Mouse (Mus musculus) right cerebral cortex, adult 18-20 months (tissue): Measurements from ENCODE around the gene Tmem189.

ENCODE experiments used
- DNase-seq: peaks from one replicate; pipeline ENCODE4 v3.0.0; 2022; ENCODE audit warnings: mixed read lengths

The Tmem189 gene

DNA sequence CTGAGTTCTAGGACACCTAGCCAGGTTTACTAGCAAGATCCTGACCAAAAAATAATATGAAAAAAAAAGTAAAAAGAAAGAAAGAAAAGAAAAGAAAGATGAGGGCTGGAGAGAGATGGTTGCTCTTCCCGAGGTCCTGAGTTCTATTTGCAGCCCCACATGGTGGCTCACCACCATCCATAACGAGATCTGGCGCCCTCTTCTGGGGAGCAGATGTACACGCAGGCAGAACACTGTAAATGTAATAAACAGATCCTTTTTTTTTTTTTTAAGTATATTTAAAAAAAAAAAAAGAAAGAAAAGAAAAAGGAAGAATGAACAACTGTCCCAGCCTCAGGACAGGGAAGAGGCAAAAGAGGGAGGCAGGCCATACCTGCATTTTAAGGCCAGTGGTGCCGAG, 11.0 kb downstream of the Tmem189 start:
- no peak for DNase-seq

DNA sequence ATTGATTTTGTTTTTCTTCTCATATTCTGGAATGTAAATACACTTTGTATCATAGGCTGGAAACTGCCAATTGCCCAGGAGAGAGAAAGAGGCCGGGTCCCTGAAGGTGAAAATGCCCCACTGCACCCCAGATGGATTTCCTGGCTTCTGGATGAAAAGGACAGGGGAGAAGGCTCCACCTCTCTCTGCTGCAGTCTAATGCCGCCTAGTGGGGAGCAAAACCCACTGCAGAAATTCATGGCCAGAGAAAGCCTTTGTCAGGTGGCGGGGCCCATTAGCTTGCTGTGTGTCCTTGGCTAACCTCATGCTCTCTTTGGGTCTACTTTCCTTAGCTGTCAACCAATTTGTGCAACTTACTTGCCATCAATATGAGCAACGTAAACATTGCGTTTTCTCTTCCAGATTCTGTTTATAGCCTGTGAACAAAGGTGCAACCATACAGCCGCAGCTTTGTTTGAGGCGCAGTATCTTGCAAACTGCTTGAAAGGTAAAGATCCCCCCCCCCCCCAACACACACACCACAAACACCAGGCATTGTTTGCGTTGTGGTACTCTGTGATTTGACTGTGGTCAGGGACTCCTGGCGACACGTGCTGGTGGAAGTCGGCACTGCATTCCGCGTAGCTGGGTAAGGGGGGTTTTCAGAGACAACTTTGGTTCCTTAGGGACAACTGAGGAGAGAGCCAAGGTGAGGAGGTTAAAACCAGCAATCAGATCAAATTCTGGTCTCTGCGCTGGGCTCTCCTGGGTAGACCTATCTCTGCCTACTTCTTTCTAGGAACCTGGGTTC, 14.3 kb downstream of the Tmem189 start:
- no peak for DNase-seq

DNA sequence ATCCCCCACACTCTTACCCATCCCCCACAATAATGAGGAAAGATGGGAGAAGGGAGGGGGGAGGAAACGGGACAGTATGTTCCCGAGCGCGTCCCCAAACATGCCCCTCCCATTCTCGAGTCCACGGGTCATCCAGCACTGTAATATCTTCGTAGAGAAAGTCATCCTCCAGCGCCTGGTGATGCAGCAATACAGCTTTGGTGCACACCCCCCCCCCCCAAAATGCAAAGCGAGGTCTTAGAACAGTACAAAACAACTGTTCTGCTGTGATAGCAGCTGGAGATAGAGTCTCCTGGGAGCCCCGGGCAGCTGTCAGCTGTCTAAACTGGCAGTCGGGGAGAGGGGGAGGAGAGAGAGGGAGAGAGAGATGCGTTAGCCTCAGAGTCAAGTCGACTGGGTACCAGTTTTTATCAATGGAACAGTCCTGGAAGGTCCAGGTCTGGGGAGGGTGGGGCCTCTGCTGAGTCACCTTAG, 17.4 kb downstream of the Tmem189 start:
- DNase-seq, result no peak

DNA sequence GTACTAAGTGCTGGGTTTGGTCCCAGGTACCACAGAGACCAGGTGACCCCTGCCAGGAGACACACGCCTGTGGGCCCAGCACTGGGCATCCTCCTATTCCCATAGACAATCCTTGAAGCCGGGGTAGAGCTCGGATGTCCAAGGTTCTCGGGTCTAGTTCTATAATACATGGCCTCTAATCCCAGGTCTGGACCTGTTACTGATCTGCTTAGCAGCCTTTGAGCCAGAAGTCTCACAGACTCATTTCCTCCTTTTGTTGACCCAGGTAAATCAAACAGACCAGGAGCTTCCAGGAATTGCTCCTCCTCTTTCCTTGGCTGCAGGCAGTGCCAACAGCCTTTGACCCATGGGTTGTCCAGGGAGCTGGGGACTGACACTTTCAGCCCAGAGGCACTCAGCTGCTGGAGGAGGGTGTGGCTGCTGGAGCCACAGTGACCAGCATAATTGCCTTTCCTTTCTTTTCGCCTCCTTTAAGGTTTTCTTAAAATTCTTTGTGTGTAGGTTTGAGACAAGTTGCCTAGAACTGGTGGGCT, 18.5 kb downstream of the Tmem189 start:
- DNase-seq, result no peak

DNA sequence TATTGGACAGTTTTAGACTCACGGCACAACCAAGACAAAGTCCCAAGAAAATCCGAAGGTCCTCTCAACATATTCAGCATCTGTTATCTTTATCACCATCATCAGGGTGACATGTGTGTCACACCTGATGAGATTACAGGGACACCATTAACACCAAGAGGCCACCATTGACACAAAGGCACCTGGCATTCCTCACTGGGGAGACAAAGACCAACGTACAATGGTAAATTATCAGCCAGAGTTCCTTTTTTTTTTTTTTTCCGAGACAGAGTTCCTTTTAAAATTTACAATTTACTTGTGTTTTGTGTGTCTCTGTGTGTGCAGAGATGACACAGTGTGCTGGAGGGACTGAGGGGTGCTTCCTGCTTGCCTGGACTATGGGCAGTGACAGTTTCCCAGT, 20.2 kb downstream of the Tmem189 start:
- DNase-seq, result no peak

DNA sequence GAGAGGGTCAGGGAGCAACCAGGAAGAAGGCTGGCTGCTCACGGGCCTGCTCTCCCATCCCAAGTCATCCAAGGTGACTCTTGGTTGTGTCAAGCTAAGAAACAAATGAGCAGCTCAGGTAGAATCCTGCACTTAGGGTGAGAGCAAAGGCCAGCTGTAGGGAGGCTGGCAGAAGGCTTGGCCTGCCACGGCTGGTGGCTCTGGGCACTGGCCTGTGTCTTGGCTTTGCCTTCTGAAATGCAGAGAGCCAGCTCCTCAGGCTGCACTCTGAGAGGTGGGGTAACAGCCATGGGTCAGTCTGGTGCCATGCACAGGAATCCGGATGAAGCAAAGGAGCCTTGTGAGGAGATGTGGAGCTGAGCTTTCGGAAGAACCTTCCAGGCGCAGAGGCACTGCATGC, 21.2 kb downstream of the Tmem189 start:
- DNase-seq, result no peak

DNA sequence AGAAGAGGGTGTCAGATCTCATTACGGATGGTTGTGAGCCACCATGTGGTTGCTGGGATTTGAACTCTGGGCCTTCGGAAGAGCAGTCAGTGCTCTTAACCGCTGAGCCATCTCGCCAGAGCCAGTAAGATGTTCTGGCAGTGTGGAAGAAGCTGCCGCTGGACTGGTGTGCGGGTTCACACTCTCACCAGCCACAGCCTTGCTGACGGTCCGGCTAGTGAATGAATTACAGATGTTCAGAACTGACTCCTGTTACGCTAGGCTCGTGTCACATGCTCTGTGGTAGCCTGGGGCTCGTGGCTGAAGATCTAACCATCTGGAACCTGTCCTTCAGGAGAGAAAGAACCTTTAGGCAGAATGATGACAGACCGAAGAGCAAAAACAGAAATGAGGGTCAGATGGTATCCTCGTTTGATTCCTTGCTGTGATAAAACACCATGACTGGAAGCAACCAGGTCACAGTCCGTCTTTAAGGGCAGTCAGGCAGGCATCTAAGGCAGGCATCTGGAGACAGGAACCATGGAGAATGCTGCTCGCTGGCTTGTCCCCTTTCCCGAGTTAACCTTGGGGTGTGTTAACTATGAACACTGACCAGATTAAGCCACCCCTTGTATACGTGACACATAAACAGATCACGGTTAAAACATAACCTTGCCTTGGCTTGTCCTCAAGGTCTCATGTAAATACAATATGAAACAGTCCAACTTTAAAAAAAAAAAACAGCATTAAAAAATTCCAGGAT, 23.5 kb downstream of the Tmem189 start:
- no peak for DNase-seq

DNA sequence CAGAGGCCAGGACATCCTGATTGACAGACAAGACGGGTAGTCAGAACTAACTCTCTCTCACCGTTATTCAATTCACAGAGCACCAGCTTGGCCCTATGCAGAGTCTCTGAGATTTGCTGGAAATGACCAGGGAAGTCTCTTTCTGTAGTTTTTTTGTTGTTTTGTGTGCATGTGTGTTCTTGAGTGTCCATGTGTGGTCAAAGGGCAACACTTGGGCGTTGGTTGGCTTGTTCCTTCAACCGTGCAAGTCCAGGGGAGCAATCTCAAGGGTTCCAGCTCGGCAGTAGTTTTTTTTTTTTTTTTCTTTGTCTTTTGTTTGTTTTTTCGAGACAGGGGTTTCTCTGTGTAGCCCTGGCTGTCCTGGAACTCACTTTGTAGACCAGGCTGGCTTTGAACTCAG, 26.9 kb downstream of the Tmem189 start:
- DNase-seq, result no peak

DNA sequence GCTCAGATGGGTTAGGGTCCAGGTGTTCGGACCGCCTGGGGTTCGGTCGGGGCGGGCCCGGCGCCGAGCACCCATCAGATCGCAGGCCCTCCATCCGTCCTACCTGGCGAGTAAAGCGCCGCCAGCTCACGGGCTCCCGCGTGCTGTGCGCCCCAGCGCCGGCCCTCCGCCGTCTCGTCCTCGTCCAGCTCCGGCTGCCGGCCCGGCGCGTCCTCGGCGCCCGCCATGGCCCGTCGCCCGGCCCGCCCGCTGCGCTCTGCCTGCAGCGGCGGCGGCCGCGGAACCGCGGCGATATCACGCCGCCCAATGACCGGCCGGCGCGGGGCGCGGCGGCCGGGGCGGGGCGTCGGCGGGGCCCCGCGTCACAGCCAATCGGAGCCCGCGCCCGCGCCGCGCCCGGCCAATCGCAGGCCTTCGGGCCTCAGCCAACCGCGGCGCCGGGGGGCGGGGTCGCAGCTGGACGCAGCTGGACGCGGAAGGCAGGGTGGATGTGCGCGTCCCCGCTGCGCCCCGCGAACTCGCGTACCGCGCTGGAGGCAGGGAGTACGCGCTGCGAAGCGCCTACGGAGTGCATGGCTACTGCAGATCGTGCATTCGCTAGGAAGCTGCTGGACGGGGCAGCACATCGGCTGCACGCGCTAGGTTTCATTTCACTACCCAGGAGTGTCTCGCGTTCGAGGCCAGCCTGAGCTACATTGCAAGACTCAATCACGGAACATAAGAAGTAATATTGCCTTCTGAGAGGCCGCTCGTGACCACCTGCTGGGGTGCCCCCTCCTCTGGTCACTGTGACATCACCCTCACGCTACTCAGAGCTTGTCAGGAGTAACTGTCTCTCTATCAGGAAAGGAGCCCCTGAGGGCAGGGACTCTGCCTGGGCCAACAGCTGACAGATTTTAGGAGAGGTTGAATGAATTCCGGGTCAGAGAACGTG, 28.1 kb downstream of the Tmem189 start, which contains the start of gene Gm20431:
Gene Gm20431, minus strand, starts transcription at position 227 of the 934 bp plus-strand sequence.
- peak; percentile 97 for DNase-seq

DNA sequence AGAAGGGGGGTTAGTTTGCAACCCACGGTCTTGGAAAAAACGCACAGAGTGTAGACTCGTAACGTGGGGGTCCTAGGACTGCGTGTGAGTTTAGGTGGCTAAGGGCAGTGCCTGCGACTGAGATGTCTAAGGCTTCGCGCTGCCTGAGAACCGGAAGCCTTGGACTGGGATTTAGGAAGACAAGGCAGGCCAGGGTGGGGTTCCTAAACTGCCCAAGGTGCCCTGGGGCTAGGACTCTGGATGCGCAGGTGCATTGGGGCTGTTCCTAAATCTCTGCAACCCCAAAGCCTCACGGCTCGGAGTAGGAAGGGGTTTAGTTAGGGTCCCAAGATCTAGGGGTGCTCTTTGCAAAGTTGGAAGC, 29.0 kb downstream of the Tmem189 start:
- no peak for DNase-seq

DNA sequence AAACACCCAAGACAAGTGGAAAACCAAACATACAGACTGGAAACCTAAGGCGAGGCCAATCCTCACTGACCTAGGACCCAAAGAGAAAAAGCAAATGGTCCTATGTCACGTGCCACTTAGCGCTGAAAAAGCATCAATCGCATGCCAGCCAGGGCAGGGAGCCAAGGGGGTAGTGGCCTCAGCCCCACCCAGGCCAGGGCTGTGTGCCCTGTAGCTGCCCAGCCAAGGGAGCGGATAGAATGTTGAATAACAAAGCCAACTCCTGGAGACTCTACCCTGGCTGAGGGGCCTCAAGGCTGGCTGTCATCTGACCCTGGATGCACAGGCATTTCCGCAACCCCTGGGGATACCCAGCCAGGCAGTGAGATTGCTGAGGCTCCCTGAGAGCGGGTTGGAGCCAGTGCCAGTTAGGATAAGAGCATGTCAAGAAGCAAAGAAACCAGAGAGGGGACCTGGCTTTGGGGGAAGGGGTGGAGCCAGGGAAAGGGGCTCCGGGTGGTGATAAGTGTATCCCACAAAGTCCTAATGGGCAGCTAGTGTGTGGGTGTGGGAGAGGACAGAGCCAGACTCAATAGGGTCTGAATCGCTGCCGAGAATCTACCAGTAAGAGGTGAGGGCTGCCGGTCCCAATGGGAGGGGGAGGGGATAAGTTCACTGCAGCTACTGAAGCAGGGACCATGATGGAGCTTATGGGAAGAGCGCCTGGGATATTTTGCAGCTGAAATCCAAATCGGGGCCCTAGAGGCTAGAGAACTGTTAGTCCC, 29.6 kb downstream of the Tmem189 start:
- DNase-seq, result peak; percentile 60

DNA sequence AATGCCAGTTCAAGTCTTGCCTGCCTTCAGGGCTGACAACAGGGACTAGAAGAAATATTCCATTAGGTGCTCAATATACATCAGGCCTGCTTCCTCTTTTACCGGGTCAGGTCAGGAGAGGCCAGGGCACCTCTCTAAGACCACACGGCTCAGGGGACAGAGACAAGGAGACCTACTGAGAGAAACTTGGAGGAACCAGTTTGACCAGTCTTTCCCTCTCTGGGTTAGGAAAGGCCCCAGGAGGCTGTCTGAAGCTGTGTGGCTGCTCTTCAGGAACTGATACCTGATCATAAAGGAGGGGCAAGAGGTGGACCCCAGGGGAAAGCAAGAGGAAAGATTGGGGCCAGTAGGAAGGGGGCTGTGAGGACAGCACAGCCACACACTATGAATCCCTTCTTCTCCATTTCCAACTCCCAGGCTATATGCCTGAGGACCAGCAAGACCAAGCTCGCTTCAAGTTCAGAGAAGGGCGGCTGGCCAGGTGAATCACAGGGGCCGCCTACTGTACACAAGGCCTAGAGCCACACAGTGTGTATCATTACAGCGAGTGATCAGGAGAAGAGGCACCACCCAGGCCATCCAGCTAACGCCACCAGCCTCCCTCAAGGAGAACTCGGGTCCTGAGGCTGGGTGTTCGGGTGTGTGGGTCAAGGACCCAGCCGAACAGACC, 30.3 kb downstream of the Tmem189 start:
- no peak for DNase-seq

DNA sequence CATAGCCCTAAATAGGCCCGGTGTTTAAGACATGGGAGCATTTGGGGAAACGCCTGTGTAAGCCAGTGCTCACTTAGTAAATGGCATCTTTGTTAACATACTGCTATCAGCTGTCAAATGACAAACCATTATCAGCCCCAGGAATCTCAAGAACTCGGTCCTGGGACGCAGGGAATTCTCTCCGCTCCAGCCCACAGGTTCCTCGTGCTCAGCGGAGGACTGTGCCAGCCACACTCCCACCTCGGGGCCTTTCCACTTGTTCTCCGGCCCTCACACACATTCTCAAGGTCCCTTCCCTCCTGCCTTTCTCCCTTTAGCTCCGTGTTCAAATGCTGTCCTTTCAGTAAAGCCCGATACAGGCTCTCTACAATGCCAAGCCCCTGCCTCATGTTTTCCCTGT, 30.9 kb downstream of the Tmem189 start:
- DNase-seq, result no peak

DNA sequence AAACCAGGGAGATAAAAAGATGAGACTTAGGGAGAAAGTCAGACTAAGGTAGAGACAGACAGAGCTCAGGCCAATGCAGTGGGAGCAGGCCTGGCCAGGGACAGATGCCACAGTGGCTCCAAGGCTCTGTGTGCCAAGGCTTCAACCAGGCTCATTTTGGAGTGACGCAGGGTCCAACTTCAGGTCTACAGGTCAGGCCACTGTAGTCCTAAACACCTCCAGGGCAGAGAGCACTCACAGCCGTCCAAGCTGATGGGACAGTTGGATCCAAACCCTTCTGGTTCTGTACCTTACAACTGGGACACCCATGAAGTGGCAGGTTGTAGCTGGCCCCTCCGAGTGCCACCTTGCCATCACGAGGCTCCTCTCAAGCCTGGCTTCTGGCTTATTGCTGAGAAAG, 31.6 kb downstream of the Tmem189 start:
- DNase-seq, result no peak

DNA sequence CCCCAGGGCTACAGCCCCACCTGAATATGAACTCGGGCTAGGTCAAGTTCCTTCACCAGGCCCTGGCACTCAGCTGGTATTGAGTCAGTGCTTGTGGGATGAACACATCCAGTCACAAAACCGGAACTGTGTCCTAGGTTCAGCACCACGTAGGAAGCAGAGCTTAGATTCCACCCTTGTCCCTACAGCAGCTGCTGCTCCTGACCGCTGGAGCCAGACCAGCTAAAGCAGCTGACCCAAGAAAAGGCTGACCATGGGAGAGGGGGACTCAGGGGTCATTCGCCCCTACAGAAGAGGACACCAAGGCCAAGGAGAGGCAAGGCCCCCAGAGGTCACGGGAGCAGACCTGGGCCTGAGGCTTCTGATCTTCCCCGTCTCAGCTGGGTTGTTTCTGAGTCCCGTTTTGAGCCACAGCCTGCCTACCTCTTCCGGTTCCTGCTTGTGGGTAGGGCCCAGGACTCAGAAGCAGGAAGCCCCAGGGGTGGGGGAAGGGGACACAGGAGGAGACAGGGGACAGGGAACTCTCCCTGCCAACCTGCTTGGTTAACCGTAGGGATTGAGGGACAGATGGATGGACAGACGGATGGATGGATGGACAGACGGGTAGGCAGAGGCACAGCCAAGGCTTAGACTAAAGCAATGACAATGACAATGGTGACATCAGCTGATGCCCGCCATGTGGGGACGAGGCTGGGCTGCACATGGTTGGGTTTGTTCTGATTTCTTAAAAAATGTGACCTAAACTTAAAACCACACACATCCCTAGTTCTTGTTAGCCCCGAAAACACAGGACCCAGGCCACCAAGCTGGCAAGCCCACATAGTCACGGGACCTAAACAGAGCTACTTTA, 32.8 kb downstream of the Tmem189 start:
- no peak for DNase-seq

DNA sequence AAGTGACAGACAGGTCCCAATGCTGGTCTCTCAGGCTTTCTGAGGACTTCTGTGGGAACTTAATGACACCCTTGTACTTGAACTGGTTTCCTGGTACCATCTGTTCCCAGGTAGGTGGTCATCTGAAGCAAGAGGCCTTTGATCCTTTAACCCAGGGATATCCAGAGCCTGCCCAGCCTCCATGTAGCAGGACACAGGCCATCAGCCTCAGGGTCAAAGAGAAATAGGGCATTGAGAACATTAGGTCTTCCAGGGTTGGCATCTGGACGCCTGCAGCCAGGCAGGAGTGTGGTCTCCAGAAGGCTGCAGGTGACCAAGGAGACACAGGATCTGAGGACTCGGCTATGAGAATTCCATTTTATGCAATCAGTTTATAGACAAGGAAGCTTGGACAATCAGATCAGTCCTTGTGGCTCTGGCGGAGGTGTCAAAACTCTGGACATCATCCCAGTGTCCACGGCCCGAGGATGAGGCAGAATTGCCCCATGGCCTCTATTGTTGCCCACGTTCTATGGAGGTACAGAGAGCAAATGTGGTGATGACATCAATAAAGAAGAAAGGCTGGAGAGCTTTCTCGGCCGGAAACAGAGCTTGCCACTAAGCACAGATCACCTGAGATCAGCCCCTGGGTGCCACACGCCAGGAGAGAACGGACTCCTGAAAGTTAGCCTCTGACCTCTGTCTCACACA, 34.6 kb downstream of the Tmem189 start:
- no peak for DNase-seq

DNA sequence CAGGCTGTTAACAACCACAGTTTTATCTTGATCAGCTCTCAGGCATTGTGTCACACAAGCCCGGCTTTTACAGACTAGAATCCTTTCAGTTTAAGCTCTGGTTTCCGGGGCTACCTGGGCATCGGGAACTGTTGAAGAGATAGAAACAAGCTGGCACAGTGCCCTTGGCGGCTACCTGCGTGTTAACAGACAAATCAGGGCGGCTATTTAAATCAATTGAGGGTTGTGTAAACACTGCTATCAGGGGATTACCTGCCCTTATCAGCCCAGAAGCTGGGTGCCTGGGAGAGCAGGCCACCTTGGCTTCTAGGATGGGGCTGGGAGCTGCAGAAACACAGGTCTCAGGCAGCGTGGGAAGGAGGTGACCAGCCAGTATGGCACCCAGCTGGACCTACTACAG, 36.9 kb downstream of the Tmem189 start:
- no peak for DNase-seq

DNA sequence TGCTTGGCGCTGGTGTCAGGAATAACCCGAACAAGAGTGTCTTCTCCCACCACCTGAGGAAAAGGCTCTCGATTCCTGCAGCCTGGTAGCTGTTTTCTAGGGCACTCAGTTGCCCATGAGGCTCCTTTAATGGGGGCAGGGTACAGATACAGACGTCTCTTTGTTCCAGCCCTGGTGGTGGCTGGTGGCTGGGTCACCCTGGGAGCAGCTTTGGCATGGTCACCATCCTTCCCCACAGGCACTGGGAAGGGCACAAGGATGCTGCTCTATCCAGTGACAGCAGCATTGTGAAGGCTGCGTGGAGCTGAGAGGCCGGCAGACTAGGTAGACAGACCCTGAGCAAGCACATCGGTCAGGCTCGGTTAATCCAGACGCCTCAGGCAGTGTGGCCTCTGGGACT, 38.0 kb downstream of the Tmem189 start:
- peak; percentile 52 for DNase-seq

DNA sequence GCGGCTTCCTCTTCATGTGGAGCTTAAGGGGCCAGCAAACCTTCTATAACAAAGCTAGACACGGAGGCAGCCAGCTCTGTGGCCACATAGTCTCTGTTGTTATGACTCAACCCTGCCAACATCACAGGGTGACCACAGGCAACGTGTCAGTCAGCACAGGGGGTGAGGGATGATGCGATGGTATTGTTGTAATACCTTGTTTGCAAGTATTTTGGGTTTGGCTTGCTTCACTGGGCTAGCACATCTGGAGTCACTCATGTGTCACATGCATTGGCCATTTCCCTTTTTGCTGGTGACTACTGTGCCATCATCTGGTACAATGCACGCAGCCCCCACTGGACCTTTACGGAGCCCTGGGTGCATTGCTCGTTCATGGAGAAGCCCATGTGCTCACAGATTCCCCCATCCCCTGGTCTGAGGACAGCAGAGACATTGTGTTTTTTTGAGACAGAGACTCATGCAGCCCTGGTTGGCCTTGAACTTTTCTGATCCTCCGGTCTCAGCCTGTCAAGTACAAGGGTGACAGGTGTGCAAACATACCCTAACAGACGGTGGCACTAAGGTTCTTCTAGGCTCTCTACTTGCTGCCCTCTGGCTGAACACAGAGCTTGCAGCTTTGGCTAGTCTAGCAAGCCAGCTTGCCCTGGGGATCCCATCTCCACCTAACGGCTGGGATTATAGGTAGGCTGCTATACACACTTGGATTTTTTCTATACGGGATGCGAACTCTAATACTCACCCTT, 40.2 kb downstream of the Tmem189 start:
- DNase-seq, result no peak
